Mouse (Mus musculus): ENCODE data around the gene Asxl2. TPM values are rescaled to one million over a fixed set of nuclear protein-coding genes. Genes with fewer than 3 reads are reported as not detected.

Gene Asxl2
- total and polyA plus RNA-seq, 2 experiments from 2014 or later = 9.5 to 16.0 TPM

- Histone ChIP-seq H3K27me3 (ENCODE audit: insufficient read depth, low read length) (no peaks in the 10 kb centered on the region), H3K4me2 (ENCODE audit: low read depth, low read length, poor library complexity, severe bottlenecking) (no peak overlapping the region), H3K4me3 (ENCODE audit: low read depth, low read length) (no peak overlapping the region), H3K4me1 (ENCODE audit: insufficient read depth, low read length) (no peaks in the 10 kb centered on the region), H3K9ac (replicated peaks; ENCODE audit: low read length, poor library complexity, severe bottlenecking) (no peak overlapping the region), H3K36me3 (ENCODE audit: insufficient read depth, low read length) (no peaks in the 10 kb centered on the region), H3K27ac (ENCODE audit: low read depth, low read length) (no peak overlapping the region), H3K9me3 (ENCODE audit: low read length) (no peaks in the 10 kb centered on the region)
- DNase-seq (ENCODE audit: low spot score) = no peak
- no peak for TF ChIP-seq CTCF (IDR thresholded peaks at IDR 0.05)
- 85% methylated on average over 2 of the region's 2 CpGs for WGBS
- no peak for ATAC-seq (ENCODE audit: low FRiP score)
Observed at GRCm38 (mm10) chr12:3440916-3441315, 14.3 kb downstream of the Asxl2 start.

GRCm38 (mm10) chr12:3441361-3441760 lies 14.7 kb downstream of the Asxl2 start:
- no peaks in the 10 kb centered on the region for H3K36me3 ChIP-seq (ENCODE audit: insufficient read depth, low read length)
- no peak overlapping the region for H3K4me2 ChIP-seq (ENCODE audit: low read depth, low read length, poor library complexity, severe bottlenecking)
- H3K27me3 ChIP-seq (ENCODE audit: insufficient read depth, low read length) = no peaks in the 10 kb centered on the region
- ATAC-seq (ENCODE audit: low FRiP score) = no peak
- TF ChIP-seq CTCF (IDR thresholded peaks at IDR 0.05) = no peak
- H3K4me3 ChIP-seq (ENCODE audit: low read depth, low read length) = no peak overlapping the region
- no peaks in the 10 kb centered on the region for H3K4me1 ChIP-seq (ENCODE audit: insufficient read depth, low read length)
- no peak overlapping the region for H3K9ac ChIP-seq (replicated peaks; ENCODE audit: low read length, poor library complexity, severe bottlenecking)
- WGBS = 90% methylated on average over 5 of the region's 5 CpGs
- no peak for DNase-seq (ENCODE audit: low spot score)
- no peaks in the 10 kb centered on the region for H3K9me3 ChIP-seq (ENCODE audit: low read length)
- no peak overlapping the region for H3K27ac ChIP-seq (ENCODE audit: low read depth, low read length)

GRCm38 (mm10) chr12:3453554-3453953 lies 26.9 kb downstream of the Asxl2 start:
- no peak for TF ChIP-seq CTCF (IDR thresholded peaks at IDR 0.05)
- ATAC-seq (ENCODE audit: low FRiP score) = no peak
- Histone ChIP-seq H3K4me2 (ENCODE audit: low read depth, low read length, poor library complexity, severe bottlenecking) (no peak overlapping the region), H3K4me3 (ENCODE audit: low read depth, low read length) (no peak overlapping the region), H3K9me3 (ENCODE audit: low read length) (no peaks in the 10 kb centered on the region), H3K9ac (replicated peaks; ENCODE audit: low read length, poor library complexity, severe bottlenecking) (no peak overlapping the region), H3K36me3 (ENCODE audit: insufficient read depth, low read length) (peaks cover 15% of the 10 kb centered on the region), H3K27me3 (ENCODE audit: insufficient read depth, low read length) (no peaks in the 10 kb centered on the region), H3K4me1 (ENCODE audit: insufficient read depth, low read length) (no peaks in the 10 kb centered on the region), H3K27ac (ENCODE audit: low read depth, low read length) (no peak overlapping the region)
- 70% methylated on average over 3 of the region's 3 CpGs for WGBS
- DNase-seq (ENCODE audit: low spot score) = no peak

GRCm38 (mm10) chr12:3463087-3463486 lies 36.4 kb downstream of the Asxl2 start:
- H3K27me3 ChIP-seq (ENCODE audit: insufficient read depth, low read length) = no peaks in the 10 kb centered on the region
- ATAC-seq (ENCODE audit: low FRiP score) (no peak), DNase-seq (ENCODE audit: low spot score) (no peak)
- H3K4me2 ChIP-seq (ENCODE audit: low read depth, low read length, poor library complexity, severe bottlenecking) = no peak overlapping the region
- H3K9ac ChIP-seq (replicated peaks; ENCODE audit: low read length, poor library complexity, severe bottlenecking) = no peak overlapping the region
- no peak overlapping the region for H3K27ac ChIP-seq (ENCODE audit: low read depth, low read length)
- H3K4me1 ChIP-seq (ENCODE audit: insufficient read depth, low read length) = no peaks in the 10 kb centered on the region
- H3K4me3 ChIP-seq (ENCODE audit: low read depth, low read length) = no peak overlapping the region
- TF ChIP-seq CTCF (IDR thresholded peaks at IDR 0.05) = no peak
- no peaks in the 10 kb centered on the region for H3K9me3 ChIP-seq (ENCODE audit: low read length)
- over 99% methylated on average over 3 of the region's 3 CpGs for WGBS
- H3K36me3 ChIP-seq (ENCODE audit: insufficient read depth, low read length) = no peaks in the 10 kb centered on the region

- H3K27ac ChIP-seq (ENCODE audit: low read depth, low read length) = no peak overlapping the region
- H3K9ac ChIP-seq (replicated peaks; ENCODE audit: low read length, poor library complexity, severe bottlenecking) = no peak overlapping the region
- no peak for DNase-seq (ENCODE audit: low spot score)
- H3K9me3 ChIP-seq (ENCODE audit: low read length) = no peaks in the 10 kb centered on the region
- no peak for TF ChIP-seq CTCF (IDR thresholded peaks at IDR 0.05)
- no peaks in the 10 kb centered on the region for H3K4me1 ChIP-seq (ENCODE audit: insufficient read depth, low read length)
- no peak overlapping the region for H3K4me3 ChIP-seq (ENCODE audit: low read depth, low read length)
- H3K4me2 ChIP-seq (ENCODE audit: low read depth, low read length, poor library complexity, severe bottlenecking) = no peak overlapping the region
- no peaks in the 10 kb centered on the region for H3K27me3 ChIP-seq (ENCODE audit: insufficient read depth, low read length)
- peaks cover 33% of the 10 kb centered on the region for H3K36me3 ChIP-seq (ENCODE audit: insufficient read depth, low read length)
- WGBS = 90% methylated on average over 4 of the region's 4 CpGs
- ATAC-seq (ENCODE audit: low FRiP score) = no peak
Observed at GRCm38 (mm10) chr12:3499662-3500061, 73.0 kb downstream of the Asxl2 start.

GRCm38 (mm10) chr12:3500071-3500470 lies 73.4 kb downstream of the Asxl2 start:
- Histone ChIP-seq H3K4me1 (ENCODE audit: insufficient read depth, low read length) (no peaks in the 10 kb centered on the region), H3K4me3 (ENCODE audit: low read depth, low read length) (no peak overlapping the region), H3K27me3 (ENCODE audit: insufficient read depth, low read length) (no peaks in the 10 kb centered on the region), H3K9me3 (ENCODE audit: low read length) (no peaks in the 10 kb centered on the region), H3K27ac (ENCODE audit: low read depth, low read length) (no peak overlapping the region), H3K4me2 (ENCODE audit: low read depth, low read length, poor library complexity, severe bottlenecking) (no peak overlapping the region), H3K9ac (replicated peaks; ENCODE audit: low read length, poor library complexity, severe bottlenecking) (no peak overlapping the region), H3K36me3 (ENCODE audit: insufficient read depth, low read length) (peaks cover 33% of the 10 kb centered on the region)
- WGBS = 94% methylated on average over 6 of the region's 6 CpGs
- DNase-seq (ENCODE audit: low spot score) = no peak
- no peak for TF ChIP-seq CTCF (IDR thresholded peaks at IDR 0.05)
- no peak for ATAC-seq (ENCODE audit: low FRiP score)
